Mouse (Mus musculus) C3H10T1/2 (cell line): ENCODE results near the gene Tmsb15b2. TPM values are rescaled to one million over a fixed set of nuclear protein-coding genes. Genes with fewer than 3 reads are reported as not detected.

ENCODE experiments used
- polyA plus RNA-seq, 2 experiments: library from polyadenylated mRNA; unstranded; fragments of >200 nt; fragmentation: generic; extraction: Trizol; gene quantifications; one replicate each; pipeline ENCODE4 v1.2.1; 2012; ENCODE audit warnings: missing spikeins in 2 of 2

The Tmsb15b2 gene
- polyA plus RNA-seq, result 1 to 10 TPM in 1 of 2 experiments, not detected in 1; 1.5 TPM

GRCm38 (mm10) chrX:136975397-136975796 lies at the start of gene Tmsb15b2:
Gene Tmsb15b2 (minus strand): TSS chrX:136975497.

DNA sequence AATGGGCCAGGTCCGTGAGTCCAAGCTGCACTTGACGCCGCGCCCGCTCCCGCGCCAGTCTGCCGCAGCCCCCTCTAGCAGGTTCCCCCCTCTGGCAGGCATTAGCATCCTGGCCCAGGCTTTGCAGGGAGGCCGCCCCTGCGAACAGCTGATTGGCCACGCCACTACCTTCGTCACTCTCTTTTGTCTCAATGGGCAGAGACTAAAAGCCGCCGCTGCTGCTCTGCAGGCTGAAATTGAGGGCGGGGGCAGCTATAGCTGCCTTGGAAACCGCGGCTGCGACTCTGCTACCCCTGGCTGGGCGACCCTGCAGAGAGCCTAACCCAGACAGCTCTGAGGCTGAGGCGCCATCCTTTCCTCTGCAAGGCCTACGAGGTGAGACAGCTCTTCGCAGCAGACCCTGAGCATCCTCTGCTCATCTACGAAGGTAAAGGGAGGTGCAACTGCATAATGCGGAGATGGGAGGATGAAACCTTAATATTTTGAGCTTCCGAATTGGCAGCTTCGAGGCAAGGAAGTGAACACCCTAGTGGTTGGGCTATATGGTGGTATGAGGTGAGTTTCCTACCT lies 17.8 kb upstream of the Tmsb15b2 start, which contains the start of gene Zcchc18:
TSS of gene Zcchc18 (plus strand) at position 178 of the 570 bp plus-strand sequence.

GRCm38 (mm10) chrX:136976424-136977084 lies 1.3 kb upstream of the Tmsb15b2 start, which contains the start of the genes Tmsb15l and Tmsb15b1:
Gene Tmsb15l (minus strand): TSS chrX:136976869.
Gene Tmsb15b1 (minus strand): TSS chrX:136976874.

GRCm38 (mm10) chrX:136927031-136927430 lies 48.3 kb downstream of the Tmsb15b2 start, which contains the start of gene H2bfm:
Gene H2bfm (plus strand): TSS chrX:136927325.

Other genes starting within 250 kb of the Tmsb15b2 start
- 100 to 1,000 TPM in 1 of 2 experiments, 10 to 100 TPM in 1; 22.8 to 196 TPM for gene Morf4l2, start 231.8 kb downstream of the Tmsb15b2 start, polyA plus RNA-seq
- gene Glra4, start 195.4 kb downstream of the Tmsb15b2 start, polyA plus RNA-seq, result not detected
- gene Plp1, start 152.8 kb downstream of the Tmsb15b2 start, polyA plus RNA-seq, result under 1 TPM; 0.01 to 0.58 TPM
- not detected for gene Rab9b, start 106.7 kb downstream of the Tmsb15b2 start, polyA plus RNA-seq
- not detected for gene H2bfm, start 48.2 kb downstream of the Tmsb15b2 start, polyA plus RNA-seq
- gene Tmsb15l, start 1.4 kb upstream of the Tmsb15b2 start, polyA plus RNA-seq, result under 1 TPM in 1 of 2 experiments, not detected in 1; 0.28 TPM
- gene Tmsb15b1, start 1.4 kb upstream of the Tmsb15b2 start, polyA plus RNA-seq, result under 1 TPM in 1 of 2 experiments, not detected in 1; 0.42 TPM
- gene Zcchc18, start 17.7 kb upstream of the Tmsb15b2 start, polyA plus RNA-seq, result under 1 TPM in 1 of 2 experiments, not detected in 1; 0.02 TPM
- gene Slc25a53, start 62.8 kb upstream of the Tmsb15b2 start, polyA plus RNA-seq, result 1 to 10 TPM in 1 of 2 experiments, under 1 TPM in 1; 0.11 to 4.2 TPM
- under 1 TPM; 0.02 to 0.30 TPM for gene Fam199x, start 74.1 kb upstream of the Tmsb15b2 start, polyA plus RNA-seq
- 1 to 10 TPM; 1.1 to 1.7 TPM for gene Esx1, start 146.6 kb upstream of the Tmsb15b2 start, polyA plus RNA-seq